Mouse (Mus musculus) E14TG2a.4 (cell line): ENCODE results near the gene Aanat.

ENCODE experiments used
- CTCF ChIP-seq: conservative IDR thresholded peaks from 2 replicates; pipeline ENCODE4 v1.5.1; 2014; ENCODE audit warnings: low read length
- NANOG ChIP-seq: IDR thresholded peaks from 2 replicates; pipeline ENCODE4 v1.6.1; 2014; ENCODE audit warnings: borderline replicate concordance, low read length, mixed read lengths

DNA sequence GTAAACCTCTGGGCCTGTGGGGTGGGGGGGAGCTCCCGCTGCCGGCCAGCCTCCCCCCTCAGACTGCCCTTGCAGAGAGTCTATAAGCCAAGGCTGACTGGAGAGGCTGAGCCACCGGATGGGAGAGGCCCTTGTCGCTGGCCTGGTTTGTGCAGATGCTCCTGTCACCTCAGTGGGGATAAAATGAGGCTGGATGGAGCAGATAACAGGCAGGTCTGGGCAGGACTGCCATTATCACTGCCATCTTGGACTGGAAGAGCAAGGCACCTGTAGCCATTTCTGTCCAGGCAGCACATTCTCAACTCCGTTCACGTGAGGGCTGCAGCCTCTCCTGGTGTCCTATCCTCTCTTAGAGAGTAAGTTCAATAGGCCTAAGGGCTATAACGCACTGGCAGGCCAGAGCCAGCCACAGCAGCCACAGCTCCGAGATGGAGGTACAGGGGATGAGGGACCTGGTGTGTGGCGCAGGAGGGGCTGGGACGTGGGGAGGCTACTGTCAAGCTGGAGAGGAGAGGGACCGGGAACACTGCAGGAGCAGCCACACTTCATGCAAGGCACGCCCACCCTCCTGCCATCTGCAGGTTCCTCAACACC lies 48.0 kb upstream of the Aanat start:
- no peak for TF ChIP-seq CTCF
- no peak for TF ChIP-seq NANOG
